Mouse (Mus musculus): ENCODE data around the gene Lbx1. TPM values are rescaled to one million over a fixed set of nuclear protein-coding genes. Genes with fewer than 3 reads are reported as not detected.

Gene Lbx1
- polyA plus RNA-seq, 1 experiment from 2014 or later: 5.0 TPM

- ATAC-seq (ENCODE audit: insufficient number of reproducible peaks, low FRiP score, low TSS enrichment, low read depth) (no peak), DNase-seq (ENCODE audit: low spot score) (no peak)
- 70% methylated on average over 3 of the region's 3 CpGs for WGBS
- H3K4me3 ChIP-seq (ENCODE audit: low read depth, low read length): no peak overlapping the region
- peaks cover 9% of the 10 kb centered on the region; the same call in 1 of the 2 replicates for H3K27me3 ChIP-seq (ENCODE audit: control insufficient read depth, insufficient read depth, low read length)
- no peak overlapping the region for H3K9ac ChIP-seq (ENCODE audit: low read length)
- H3K36me3 ChIP-seq (ENCODE audit: control insufficient read depth, insufficient read depth, low read length): no peaks in the 10 kb centered on the region
- H3K4me1 ChIP-seq (ENCODE audit: control insufficient read depth, insufficient read depth, low read length): 0 out of 2 replicates have a peak, but pooled peaks cover 5% of the 10 kb centered on the region
- H3K4me2 ChIP-seq (ENCODE audit: low read depth, severe bottlenecking): no peak overlapping the region
- H3K27ac ChIP-seq (replicated peaks; ENCODE audit: low read depth, low read length): no peak overlapping the region
- no peaks in the 10 kb centered on the region for H3K9me3 ChIP-seq (ENCODE audit: control insufficient read depth, low read length)
Measured at GRCm38 (mm10) chr19:45205311-45206105, 30.1 kb downstream of the Lbx1 start.

DNA sequence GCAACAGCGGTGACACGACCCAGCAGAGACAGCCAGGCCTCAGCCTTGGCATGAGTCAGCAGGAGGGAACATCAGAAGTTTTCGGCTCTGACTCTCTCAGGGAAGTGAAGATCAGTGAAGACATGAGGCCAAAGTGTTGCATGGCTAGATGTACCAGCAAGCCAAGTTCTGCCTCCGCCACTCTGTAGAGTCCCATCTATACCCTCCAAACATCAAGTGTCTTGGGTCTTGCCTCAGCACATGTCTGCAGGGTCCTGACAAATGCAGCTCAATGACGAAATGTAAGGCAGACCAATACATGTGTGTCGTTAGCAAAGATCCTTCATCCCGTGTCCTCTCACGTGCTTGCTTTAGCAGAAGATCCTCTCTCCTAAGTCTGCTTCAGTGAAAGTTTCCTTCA, 38.6 kb downstream of the Lbx1 start:
- DNase-seq (ENCODE audit: low spot score) (no peak), ATAC-seq (ENCODE audit: insufficient number of reproducible peaks, low FRiP score, low TSS enrichment, low read depth) (no peak)
- Histone ChIP-seq H3K4me2 (ENCODE audit: low read depth, severe bottlenecking) (no peak overlapping the region), H3K27ac (replicated peaks; ENCODE audit: low read depth, low read length) (no peak overlapping the region), H3K9ac (ENCODE audit: low read length) (no peak overlapping the region), H3K9me3 (ENCODE audit: control insufficient read depth, low read length) (no peaks in the 10 kb centered on the region), H3K27me3 (ENCODE audit: control insufficient read depth, insufficient read depth, low read length) (no peaks in the 10 kb centered on the region), H3K4me1 (ENCODE audit: control insufficient read depth, insufficient read depth, low read length) (no peaks in the 10 kb centered on the region), H3K4me3 (ENCODE audit: low read depth, low read length) (no peak overlapping the region), H3K36me3 (ENCODE audit: control insufficient read depth, insufficient read depth, low read length) (no peaks in the 10 kb centered on the region)
- WGBS: 90% methylated on average over 8 of the region's 8 CpGs

DNA sequence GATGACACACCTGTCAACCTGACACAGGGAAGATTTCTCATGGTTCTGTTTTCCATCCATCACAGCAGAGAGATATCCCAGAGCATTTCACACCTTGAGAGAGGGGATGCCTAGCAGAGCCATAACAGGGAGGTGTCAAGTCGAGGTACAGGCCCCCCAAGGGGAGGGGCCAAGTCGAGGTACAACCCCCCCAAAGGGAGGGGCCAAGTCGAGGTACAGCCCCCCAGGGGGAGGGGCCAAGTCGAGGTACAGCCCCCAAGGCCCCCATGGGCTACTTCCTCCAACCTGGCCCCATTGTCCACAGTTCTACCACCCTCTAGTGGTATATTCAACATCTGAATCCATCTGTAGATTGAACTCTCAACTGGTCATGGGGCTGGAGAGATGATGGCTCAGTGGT, 41.0 kb downstream of the Lbx1 start:
- Histone ChIP-seq H3K4me2 (ENCODE audit: low read depth, severe bottlenecking) (no peak overlapping the region), H3K9ac (ENCODE audit: low read length) (no peak overlapping the region), H3K36me3 (ENCODE audit: control insufficient read depth, insufficient read depth, low read length) (no peaks in the 10 kb centered on the region), H3K9me3 (ENCODE audit: control insufficient read depth, low read length) (no peaks in the 10 kb centered on the region), H3K27me3 (ENCODE audit: control insufficient read depth, insufficient read depth, low read length) (no peaks in the 10 kb centered on the region), H3K4me3 (ENCODE audit: low read depth, low read length) (no peak overlapping the region), H3K4me1 (ENCODE audit: control insufficient read depth, insufficient read depth, low read length) (no peaks in the 10 kb centered on the region), H3K27ac (replicated peaks; ENCODE audit: low read depth, low read length) (no peak overlapping the region)
- DNase-seq (ENCODE audit: low spot score) (no peak), ATAC-seq (ENCODE audit: insufficient number of reproducible peaks, low FRiP score, low TSS enrichment, low read depth) (no peak)
- WGBS: 45% methylated on average over 4 of the region's 4 CpGs

Other genes starting within 250 kb of the Lbx1 start
- gene Sema4g, start 246.7 kb downstream of the Lbx1 start, polyA plus RNA-seq (2014; fragmentation: Nextera tagmentation; extraction: Ambion mirVana): 5.3 and 5.9 TPM in 2 replicates
- gene Twnk, start 230.1 kb downstream of the Lbx1 start, polyA plus RNA-seq (2014; fragmentation: Nextera tagmentation; extraction: Ambion mirVana): 19.0 and 25.4 TPM in 2 replicates
- gene Mrpl43, start 229.4 kb downstream of the Lbx1 start, polyA plus RNA-seq (2014; fragmentation: Nextera tagmentation; extraction: Ambion mirVana): 69.3 and 73.6 TPM in 2 replicates
- 64.4 and 71.7 TPM in 2 replicates for gene Lzts2, start 221.4 kb downstream of the Lbx1 start, polyA plus RNA-seq (2014; fragmentation: Nextera tagmentation; extraction: Ambion mirVana)
- gene Pdzd7, start 190.1 kb downstream of the Lbx1 start, polyA plus RNA-seq (2014; fragmentation: Nextera tagmentation; extraction: Ambion mirVana): 0.14 and 0.21 TPM in 2 replicates
- 11.9 and 12.4 TPM in 2 replicates for gene Sfxn3, start 188.3 kb downstream of the Lbx1 start, polyA plus RNA-seq (2014; fragmentation: Nextera tagmentation; extraction: Ambion mirVana)
- 1.4 and 2.2 TPM in 2 replicates for gene Kazald1, start 160.6 kb downstream of the Lbx1 start, polyA plus RNA-seq (2014; fragmentation: Nextera tagmentation; extraction: Ambion mirVana)
- gene Tlx1, start 85.1 kb downstream of the Lbx1 start, polyA plus RNA-seq (2014; fragmentation: Nextera tagmentation; extraction: Ambion mirVana): 0.13 and 0.17 TPM in 2 replicates
- gene Btrc, start 127.9 kb upstream of the Lbx1 start, polyA plus RNA-seq (2014; fragmentation: Nextera tagmentation; extraction: Ambion mirVana): 52.4 and 56.1 TPM in 2 replicates

Measured in limb, embryonic 11.5 days (tissue).